In genomic region chr19:5487768-5488550, GRCm38 (mm10) we compare ENCODE assay signal across 8 mouse cellular contexts. TPM values are rescaled to one million over a fixed set of nuclear protein-coding genes. Genes with fewer than 3 reads are reported as not detected.
DNase-seq lines count a peak whose midpoint lies in the region; ATAC-seq and TF ChIP-seq lines count a peak whose summit lies in the region.

TSS of gene Mus81 (minus strand) at chr19:5488402.

- peaks cover 4% of the 10 kb centered on the region; the same call in 1 of the 2 replicates for H3K4me1 ChIP-seq in embryonic fibroblast, embryonic 13.5 days (ENCODE audit: control insufficient read depth, insufficient read depth, low read length)
- peaks cover 13% of the 10 kb centered on the region; the same call in 1 of the 2 replicates for H3K4me1 ChIP-seq in kidney, embryonic 14.5 days (ENCODE audit: control insufficient read depth, insufficient read depth, low read length)
- H3K4me1 ChIP-seq in limb, embryonic 15.5 days = peaks cover 44% of the 10 kb centered on the region

- peak within 1 kb of the TSS; percentile 99 for H3K27ac ChIP-seq in embryonic fibroblast, embryonic 13.5 days (ENCODE audit: insufficient read depth, low read length)
- H3K27ac ChIP-seq in kidney, embryonic 14.5 days (ENCODE audit: low read depth, low read length) = peak within 1 kb of the TSS; percentile 98
- H3K27ac ChIP-seq in limb, embryonic 15.5 days = peak within 1 kb of the TSS; percentile 97

- peak within 1 kb of the TSS; percentile 81 for H3K4me2 ChIP-seq in kidney, embryonic 14.5 days (replicated peaks; ENCODE audit: low read depth, low read length)
- H3K4me2 ChIP-seq in limb, embryonic 15.5 days = peak within 1 kb of the TSS; percentile 70

- TF ChIP-seq CTCF in embryonic fibroblast, embryonic 13.5 days (IDR thresholded peaks at IDR 0.05; ENCODE audit: borderline replicate concordance, insufficient read depth, low read length) = peak; percentile 78

- no peaks in the 10 kb centered on the region for H3K27me3 ChIP-seq in kidney, embryonic 14.5 days (ENCODE audit: control insufficient read depth, insufficient read depth, low read length)
- H3K27me3 ChIP-seq in limb, embryonic 15.5 days = no peaks in the 10 kb centered on the region

- TF ChIP-seq POLR2A in embryonic fibroblast, embryonic 13.5 days (IDR thresholded peaks at IDR 0.05; ENCODE audit: low read depth, low read length) = peak; percentile 92

- H3K4me3 ChIP-seq in embryonic fibroblast, embryonic 13.5 days (ENCODE audit: insufficient read depth, low read length) = peak within 1 kb of the TSS; percentile 66
- peak within 1 kb of the TSS; percentile 56 for H3K4me3 ChIP-seq in kidney, embryonic 14.5 days (ENCODE audit: low read length)
- H3K4me3 ChIP-seq in limb, embryonic 15.5 days = peak within 1 kb of the TSS; percentile 50

- peaks cover 40% of the 10 kb centered on the region for H3K36me3 ChIP-seq in kidney, embryonic 14.5 days (ENCODE audit: control insufficient read depth, insufficient read depth, low read length)
- peaks cover 39% of the 10 kb centered on the region for H3K36me3 ChIP-seq in limb, embryonic 15.5 days

- peak within 1 kb of the TSS; percentile 61 for H3K9ac ChIP-seq in kidney, embryonic 14.5 days (ENCODE audit: low read depth, low read length)
- peak within 1 kb of the TSS; percentile 41 for H3K9ac ChIP-seq in limb, embryonic 15.5 days

- ATAC-seq in kidney, embryonic 14.5 days (ENCODE audit: low FRiP score, low TSS enrichment) = peak; percentile 76
- peak; percentile 78 for ATAC-seq in limb, embryonic 15.5 days (ENCODE audit: insufficient number of reproducible peaks, low FRiP score, low TSS enrichment, low read depth)

- H3K9me3 ChIP-seq in kidney, embryonic 14.5 days (ENCODE audit: control insufficient read depth, low read length) = no peaks in the 10 kb centered on the region
- H3K9me3 ChIP-seq in limb, embryonic 15.5 days = no peaks in the 10 kb centered on the region

- WGBS in kidney, embryonic 14.5 days = under 1% methylated on average over 39 of the region's 39 CpGs
- 0% methylated on average over 39 of the region's 39 CpGs for WGBS in limb, embryonic 15.5 days

- peak; percentile 99 for DNase-seq in 416B (ENCODE audit: low read depth)
- DNase-seq in adrenal gland, postnatal 4 days (ENCODE audit: low spot score in 2 of 2) = peak; percentile 92 to 96
- peak; percentile 97 to 98 for DNase-seq in heart, adult 9 months (ENCODE audit: low spot score in 2 of 2)
- DNase-seq in monocyte, adult 2 months (ENCODE audit: low read depth in 1 of 2, low spot score in 2 of 2) = peak; percentile 90 to 93
- peak; percentile 97 to 98 for DNase-seq in spleen, postnatal 36 days (ENCODE audit: low spot score in 2 of 2)

RNA-seq across cellular contexts. Expression of gene Mus81, which starts in this region (rescaled TPM):
- total RNA-seq in adrenal gland, postnatal 4 days (2021) = 10 to 100 TPM; 24.9 to 29.8 TPM
- polyA plus RNA-seq in embryonic fibroblast, embryonic 13.5 days (2011; ENCODE audit: insufficient read length, low read depth, missing spikeins) = 21.8 and 27.1 TPM in 2 replicates
- polyA plus RNA-seq in kidney, embryonic 14.5 days (2014; fragmentation: Nextera tagmentation; extraction: Ambion mirVana) = 36.2 and 42.2 TPM in 2 replicates
- polyA plus RNA-seq in limb, embryonic 15.5 days (2015; fragmentation: Nextera tagmentation; extraction: Ambion mirVana) = 35.5 and 36.6 TPM in 2 replicates

Comparison
In these comparisons a context has a peak if more than half of its experiments do, and no peak if none do; other contexts are left out.
1. Peak in every context shown above with its lines: DNase-seq, ATAC-seq, H3K4me3 ChIP-seq and H3K27ac ChIP-seq.